Mouse (Mus musculus) frontal cortex, postnatal 10 days (tissue): ENCODE data around the gene Fcgr1.
"Not testable (repeated sequence)": the region's sequence is repeated elsewhere in the genome, so short reads cannot be mapped to it uniquely, and the experiment has no call there.

Experiments used
- DNase-seq, 2 experiments: peaks; one replicate each; pipeline ENCODE4 v3.0.0; 2022; ENCODE audit warnings: low spot score in 2 of 2, mixed read lengths in 1 of 2

Gene Fcgr1

DNA sequence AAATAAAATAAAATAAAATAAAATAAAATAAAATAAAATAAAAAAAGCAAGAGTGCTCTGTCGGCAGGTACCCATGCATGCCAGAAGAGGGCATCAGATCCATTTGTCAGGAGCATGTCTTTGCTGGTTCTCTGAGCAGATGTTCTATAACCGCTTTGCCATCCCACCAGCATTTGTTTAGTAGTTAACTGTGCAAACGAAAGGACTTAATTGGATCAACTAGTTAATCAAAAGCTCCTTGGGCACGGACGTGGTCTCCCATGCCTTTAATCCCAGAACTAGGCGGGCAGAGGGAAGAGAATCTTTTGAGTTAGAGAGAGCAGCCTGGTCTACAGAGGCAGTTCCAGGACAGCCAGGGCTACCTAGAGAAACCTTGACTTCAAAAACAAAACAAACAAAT lies 33.4 kb upstream of the Fcgr1 start:
- DNase-seq = no peak

DNA sequence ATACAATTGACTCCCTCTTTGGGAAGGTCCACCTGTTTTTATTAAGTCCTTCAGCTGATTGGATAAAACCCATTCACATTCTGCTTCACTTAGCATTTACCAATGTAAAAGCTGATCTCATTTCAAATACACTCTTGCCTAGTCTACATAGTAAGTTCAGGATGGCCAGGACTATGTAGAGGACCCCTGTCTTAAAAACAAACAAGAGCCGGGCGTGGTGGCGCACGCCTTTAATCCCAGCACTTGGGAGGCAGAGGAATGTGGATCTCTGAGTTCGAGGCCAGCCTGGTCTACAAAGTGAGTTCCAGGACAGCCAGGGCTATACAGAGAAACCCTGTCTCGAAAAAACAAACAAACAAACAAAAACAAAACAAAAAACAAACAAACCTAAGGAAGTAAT lies 30.0 kb upstream of the Fcgr1 start:
- not testable (repeated sequence) for DNase-seq

DNA sequence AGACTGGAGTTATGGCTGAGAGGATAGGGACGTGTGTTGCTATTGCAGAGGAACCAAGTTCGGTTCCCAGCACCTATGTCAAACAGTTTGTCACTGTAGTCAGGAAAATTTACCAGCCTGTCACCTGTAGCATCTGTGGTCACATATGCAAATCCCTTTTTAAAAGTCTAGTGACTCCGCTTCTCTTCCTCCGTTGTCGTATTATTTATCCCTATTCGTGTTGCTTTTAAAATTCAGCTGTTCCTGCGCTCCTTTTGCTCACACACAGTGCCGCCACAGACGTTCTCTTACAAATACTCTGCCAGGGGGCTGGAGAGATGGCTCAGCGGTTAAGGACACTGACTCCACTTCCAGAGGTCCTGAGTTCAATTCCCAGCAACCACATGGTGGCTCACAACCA lies 28.8 kb upstream of the Fcgr1 start:
- no peak for DNase-seq

DNA sequence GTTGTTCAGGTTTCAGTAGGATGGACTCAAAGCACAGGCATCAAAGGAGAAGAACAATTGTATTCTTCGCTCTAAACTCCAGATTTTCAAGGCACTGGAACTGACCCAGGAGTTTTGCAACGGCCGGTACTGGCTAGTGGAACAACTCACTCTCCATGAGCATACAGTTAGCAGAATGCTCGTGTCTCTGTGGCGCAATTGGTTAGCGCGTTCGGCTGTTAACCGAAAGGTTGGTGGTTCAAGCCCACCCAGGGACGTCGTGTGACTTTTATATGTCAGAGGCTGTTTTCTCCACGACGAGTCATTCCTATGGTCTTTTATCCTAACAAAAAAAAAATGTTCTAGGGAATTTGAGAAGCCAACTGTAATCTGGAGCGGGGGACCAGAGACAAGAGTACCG lies 28.1 kb upstream of the Fcgr1 start:
- DNase-seq = no peak

DNA sequence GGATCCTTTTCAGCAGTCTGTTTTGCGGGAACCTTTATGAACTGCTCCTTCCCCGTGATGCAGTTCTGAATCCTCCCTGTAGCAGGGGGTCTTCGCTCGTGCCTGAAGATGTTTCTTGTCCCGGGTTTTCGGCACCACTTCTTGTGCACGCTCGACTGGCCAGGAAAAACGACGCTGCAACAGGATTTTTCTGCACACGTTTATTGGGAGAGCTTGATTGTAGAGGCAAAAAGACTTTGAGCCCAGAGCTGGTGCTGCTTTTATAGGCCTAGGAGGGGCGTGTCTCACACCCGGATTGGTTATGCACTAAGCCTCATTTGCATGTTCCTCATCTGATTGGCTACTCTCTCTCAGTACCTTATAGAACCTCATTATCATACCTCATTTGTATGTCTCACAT lies 26.2 kb upstream of the Fcgr1 start:
- DNase-seq = not testable (repeated sequence)

DNA sequence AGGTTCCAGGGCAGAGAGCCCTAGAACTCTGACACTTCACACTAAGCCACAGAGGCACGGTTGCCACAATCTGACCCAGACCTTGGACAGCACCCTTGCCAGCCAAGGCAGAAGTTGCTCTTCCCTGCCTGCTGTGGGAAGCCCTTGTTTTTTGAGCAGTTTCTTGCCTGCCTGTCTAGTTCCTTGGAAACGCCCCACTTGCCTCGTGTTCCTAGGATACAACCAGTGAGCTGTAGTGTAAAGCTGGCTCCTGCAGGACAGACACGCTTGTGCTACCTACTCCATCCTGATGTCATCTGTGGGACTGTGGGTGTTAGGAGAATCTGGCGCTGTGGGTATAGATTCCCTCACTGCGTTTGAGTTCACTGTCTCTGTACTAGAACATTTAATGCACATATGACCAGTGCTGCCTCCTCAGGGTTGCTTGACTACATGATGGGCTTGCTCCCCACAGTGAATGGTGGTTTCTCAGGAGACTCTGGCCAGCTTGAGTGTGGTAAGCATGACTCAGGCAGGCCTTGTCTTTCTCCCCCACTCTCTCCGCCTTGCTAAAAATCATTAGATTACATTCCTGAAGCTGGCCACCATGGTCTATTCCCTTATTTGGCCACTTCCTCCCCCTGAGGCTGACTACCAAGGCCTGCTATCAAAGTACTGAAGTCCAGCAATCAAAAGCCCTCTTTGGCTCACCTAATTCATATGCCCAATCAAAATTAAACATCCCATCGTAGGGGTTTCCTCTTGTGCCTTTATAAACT lies 18.8 kb upstream of the Fcgr1 start:
- DNase-seq = no peak

DNA sequence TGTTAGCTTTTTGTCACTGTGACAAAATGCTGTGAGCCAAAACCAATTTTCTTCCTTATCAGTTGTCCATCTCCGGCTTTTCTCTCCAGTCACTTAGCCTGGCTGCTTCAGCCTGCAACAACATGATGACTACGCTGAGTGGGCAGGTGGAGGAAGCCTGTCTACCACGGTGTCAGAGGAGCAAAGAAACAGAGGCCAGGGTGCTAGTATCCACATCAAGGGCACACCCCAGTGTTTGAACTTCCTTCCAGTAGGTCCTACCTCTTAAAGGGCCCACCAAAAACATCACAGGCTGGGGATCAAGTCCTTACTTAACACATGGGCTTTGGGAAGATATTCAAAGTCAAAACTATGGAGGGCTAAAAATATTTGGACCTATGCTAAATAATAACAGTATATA lies 15.7 kb upstream of the Fcgr1 start:
- DNase-seq = no peak

DNA sequence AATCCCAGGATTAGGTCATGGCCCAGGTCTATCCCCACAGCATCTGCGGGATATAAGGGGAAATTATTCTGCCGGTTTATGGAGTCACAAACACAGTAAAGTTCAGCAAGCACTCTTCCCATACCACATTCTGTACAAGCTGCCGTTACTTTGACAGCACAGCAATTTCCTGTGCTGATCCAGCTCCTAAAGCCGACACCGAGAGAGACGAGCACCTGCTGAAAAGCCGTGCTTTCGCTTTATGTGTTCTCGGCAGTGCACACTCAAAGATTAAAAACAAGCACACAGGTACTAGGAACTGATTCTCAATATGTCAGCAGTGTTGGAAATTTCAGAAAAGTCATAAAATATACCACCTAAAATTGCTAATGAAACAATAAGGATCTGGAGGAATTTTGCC lies 12.7 kb upstream of the Fcgr1 start:
- no peak for DNase-seq

DNA sequence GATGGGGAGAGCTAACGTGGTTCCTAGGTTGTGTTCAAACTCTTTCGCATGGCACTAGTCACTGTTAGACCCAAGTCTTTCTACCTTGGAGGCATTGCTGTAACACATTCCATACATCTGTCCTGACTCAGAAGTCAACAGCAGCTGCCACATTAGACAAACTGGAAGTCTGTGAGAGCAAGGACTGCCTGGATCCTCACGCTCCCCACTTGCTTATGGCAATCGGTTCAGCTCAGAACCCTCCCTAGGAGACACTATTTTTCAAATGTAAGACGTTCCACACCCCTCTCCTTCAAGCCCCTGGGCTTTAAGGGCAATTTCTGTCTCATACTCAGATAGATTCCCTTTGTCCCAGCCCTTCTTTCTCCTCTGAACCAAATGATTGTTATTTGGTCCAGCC lies 8.3 kb upstream of the Fcgr1 start:
- DNase-seq = no peak

DNA sequence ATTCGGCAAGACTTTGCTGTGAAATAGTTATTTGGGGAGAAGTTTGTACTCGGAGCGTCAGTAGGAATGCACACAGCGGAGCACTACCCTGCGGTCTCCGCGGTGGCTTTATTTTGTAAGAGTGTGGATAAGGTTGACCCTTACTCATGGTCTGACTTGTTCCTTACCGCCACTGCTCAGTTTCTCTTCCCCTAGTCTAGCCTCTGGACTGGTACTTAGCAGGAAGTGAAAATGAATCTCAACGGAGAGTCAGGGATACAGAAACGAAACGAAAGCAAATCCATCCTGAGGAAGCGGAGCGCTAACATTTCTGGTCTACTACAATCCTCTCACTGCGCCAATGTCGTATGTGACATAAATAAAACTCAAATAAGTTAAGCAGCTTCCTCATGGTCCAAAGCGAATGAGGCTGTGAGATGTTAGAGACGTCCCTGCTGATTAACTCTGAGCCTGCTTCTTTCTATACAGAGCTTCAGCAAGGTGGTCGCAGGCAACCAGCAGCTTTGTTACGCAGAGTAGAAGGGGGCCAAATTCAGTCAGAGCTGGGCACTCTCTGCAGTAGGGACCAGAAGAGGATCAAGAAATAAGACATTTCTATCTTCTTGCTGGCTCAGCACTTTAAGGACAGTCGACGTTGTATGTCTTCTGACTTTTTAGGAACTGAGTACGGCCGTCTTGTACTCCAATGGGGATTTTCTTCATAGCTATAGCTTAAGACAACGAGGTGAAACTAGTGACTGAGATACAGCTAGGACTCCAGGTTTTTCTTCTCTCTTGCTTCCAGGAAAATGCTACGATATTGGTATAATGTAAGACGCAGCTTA lies 7.1 kb upstream of the Fcgr1 start:
- no peak for DNase-seq

DNA sequence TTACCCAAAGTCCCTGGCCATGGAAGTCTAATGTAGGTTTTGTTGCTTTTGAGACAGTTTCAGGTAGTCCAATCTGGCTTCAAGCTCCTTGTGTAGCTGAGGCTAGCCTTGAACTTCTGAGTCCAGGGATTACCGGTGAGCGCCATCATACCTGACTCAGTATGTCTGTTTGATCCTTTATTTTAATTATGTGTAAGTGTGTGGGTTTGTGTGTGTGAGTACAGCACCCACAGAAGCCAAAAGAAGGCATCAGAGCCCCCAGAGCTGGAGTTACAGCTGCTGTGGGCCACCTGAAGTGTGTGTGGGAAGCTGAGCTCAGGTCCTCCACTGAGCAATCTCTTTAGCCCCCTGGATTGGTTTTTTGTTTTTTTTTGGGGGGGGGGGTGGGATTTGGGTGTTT lies 5.8 kb upstream of the Fcgr1 start:
- no peak for DNase-seq

DNA sequence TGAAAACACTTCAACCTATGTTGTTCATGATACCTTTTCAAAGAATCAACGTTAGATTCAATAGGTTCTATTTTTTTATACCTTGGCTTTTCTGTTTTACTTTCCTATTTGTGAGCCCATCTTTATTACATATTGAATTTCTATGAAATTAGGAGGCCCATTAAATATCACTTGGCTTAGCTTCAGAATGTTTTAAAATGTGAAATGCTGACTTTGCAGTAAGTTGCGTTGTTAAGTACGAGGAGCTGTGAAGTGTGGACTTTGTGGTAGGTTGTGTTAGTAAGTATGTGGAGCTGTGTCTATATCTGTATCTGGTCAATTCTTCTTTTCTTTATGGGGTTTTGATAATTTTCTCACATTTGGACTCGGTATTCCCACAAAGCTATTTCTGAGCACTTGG lies 4.6 kb upstream of the Fcgr1 start:
- no peak for DNase-seq

DNA sequence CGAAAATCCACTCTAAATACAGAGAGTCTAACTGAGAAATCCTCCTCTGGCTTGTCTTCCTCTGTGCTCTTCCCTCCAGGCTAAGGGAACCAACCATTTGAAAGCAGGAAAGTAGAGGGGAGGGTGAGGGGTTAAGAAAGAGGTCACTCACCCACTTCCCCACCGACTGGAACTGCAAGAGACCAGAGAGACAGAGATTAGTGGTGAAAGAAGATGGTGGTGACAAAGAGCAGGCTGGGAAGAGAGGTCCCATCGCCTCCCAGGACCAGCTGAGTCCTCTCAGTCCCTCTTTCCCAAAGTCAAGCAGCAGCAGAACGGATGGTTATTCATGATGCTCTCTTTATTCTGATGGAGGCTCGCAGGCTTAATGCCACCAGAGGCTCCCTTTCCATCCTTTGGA lies 401 bp downstream of the Fcgr1 start:
- DNase-seq = no peak

DNA sequence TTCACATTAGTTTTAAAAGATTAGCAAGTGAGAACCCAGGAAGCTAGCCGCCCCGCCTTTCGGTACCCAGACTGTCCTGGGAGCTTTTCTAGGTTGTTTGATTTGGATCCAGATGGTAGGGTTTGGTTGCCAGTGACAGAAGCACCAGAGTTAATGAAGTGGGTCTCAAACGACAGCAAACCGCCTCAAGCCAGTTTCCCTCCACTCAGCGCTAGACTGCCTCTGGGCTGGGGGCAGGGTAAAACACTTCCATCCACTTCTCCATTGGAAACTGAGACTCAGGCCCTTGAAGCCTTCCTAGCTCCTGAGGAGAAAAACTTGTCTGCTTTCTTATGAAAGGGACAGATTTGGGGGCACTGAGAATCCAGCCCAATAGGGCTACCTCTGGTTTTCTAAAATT lies 1.1 kb downstream of the Fcgr1 start:
- no peak for DNase-seq

DNA sequence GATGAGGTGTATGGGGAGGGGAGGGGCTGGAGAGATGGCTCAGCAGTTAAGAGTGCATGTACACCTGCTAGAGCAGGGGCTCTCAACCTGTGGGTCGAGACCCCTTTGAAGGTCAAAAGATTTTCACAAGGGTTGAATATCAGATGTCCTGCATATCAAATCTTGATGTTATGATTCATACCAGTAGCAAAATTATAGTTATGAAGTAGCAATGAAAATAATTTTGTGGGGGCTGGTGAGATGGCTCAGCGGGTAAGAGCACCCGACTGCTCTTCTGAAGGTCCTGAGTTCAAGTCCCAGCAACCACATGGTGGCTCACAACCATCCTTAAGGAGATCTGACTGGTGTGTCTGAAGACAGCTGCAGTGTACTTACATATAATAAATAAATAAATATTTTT lies 3.0 kb downstream of the Fcgr1 start:
- not testable (repeated sequence) for DNase-seq

DNA sequence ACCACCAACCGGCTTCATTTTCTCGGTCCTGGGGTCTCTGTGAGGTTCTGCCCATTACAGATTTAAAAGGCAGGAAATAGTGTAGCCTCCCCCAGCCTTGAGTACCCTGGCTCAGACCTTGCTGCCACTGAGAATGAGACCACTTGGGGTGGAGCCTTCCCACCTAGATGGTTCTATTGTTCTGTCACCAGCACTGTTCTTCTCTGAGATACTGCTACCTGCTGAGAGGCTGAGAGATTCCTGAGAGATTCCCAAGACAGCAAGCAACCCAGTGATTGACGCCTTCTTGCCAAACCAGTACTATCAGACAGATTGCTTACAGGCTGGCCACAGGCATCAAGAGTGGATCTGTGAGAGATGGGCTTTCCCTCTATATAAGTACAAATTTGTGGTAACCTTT lies 4.6 kb downstream of the Fcgr1 start:
- no peak for DNase-seq

DNA sequence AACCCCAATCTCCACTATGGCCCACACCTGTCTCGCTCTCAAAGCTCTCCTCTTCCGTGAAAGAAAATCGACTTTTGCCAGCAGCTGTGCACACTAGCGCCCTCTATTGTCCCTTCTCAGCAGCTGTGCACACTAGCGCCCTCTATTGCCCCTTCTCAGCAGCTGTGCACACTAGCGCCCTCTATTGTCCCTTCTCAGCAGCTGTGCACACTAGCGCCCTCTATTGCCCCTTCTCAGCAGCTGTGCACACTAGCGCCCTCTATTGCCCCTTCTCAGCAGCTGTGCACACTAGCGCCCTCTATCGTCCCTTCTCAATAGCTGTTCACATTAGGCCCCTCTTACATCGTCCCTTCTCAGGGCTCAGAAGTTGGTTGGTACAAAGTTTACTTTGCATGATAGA lies 6.4 kb downstream of the Fcgr1 start:
- not testable (repeated sequence) for DNase-seq

DNA sequence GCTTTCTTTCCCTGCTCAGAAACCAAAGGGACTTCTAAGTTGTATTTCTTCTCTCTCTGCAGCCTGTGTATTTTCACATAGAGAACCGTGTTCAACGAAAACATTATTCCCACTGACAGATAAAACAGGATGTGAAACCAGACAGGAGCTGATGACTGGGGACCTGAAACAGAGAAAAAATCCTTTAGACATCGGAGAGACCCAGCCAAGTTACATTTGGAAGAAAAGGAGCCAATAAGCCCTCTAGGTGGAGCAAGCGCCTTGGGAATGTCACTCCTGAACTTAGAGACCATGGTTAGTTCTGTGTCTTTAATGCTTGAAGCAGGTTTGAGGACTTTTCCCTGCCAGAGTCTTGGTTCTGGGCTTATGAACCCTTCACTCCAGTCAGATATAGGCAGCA lies 9.3 kb downstream of the Fcgr1 start:
- no peak for DNase-seq

DNA sequence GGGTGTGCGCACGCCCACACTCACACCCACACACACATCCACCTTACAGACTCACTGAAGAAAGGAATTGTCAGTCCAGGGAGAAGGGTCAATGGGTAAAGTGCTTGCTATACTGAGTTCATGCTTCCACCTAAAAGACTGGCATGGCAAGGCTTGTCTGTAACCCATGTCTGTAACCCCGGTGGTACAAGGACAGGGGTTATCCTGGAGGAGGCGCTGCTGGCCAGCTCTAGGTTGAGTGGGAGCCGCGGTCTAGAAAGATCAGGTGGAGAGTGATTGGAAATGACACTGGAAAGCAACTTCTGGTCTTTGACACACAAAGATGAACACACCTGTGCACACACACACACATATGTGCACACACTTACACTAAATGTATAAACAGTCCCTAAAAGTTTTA lies 13.1 kb downstream of the Fcgr1 start:
- DNase-seq = no peak

DNA sequence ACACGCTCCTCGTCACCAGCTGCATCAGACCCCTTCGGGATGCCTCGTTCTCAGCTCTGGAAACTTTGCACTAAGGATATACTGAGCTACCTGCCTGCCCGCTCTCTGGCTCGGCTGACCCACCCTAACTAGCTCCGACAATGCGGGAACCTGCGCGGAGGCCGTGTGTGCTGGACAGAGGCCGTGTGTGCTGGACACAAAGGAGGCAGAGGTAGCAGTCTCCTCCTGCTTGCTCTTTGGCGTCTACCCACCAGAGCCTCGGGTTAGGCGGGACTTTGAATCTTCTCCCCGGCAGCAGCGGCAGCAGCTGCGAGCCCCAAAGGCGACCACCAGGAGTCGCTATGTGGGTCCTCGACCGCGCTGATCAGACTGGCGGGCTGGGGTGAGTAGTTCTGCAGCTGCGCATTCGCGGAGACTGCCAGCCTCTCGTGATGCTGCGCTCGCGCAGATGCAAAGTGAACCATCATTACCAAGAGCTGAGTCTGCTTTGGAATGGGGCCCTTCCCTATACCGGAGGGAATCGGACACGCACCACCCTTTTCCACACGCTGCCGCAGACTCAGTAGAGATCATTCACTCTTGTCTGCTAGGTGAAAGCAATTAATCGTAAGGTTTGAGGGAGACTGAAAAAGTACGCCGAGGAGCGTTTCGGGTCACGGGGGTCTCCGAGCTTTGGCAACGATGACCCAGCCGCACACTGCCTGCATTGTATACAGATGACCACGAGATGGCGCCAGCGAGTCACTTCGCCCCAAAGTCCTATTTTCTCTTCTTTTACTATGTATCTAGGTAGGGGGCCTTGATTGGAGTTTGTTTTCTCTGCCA lies 15.8 kb downstream of the Fcgr1 start:
- DNase-seq = peak; percentile 92

DNA sequence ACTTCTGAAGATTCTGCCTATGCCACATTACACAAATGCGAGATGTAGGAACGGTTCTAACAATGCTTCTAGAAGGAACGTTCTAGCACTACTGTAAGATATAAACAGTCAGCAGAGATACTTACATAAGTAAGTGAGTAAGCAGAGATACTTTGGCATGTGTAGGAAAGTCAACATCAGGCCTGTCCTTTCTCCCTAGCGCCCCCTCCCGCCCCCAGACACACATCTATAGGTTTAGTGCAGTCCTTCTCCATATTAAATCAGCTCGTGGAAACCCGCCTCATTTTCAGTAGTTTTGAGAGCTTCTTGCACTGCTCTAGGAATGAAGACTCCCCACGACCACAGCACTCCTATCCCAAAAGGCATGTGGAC lies 16.4 kb downstream of the Fcgr1 start:
- peak in 1 of 2 experiments; percentile 56 for DNase-seq
